Mouse (Mus musculus) liver, embryonic 15.5 days (tissue): ENCODE data around the gene Ggta1. TPM values are rescaled to one million over a fixed set of nuclear protein-coding genes. Genes with fewer than 3 reads are reported as not detected.
A peak's percentile ranks its signal among the peaks of the same experiment; 100 is the strongest.

Experiments used
- ATAC-seq: fragments of 200-750 bp; cut with Nextera tagmentation; 2 replicates; pipeline ENCODE4 v1.8.0; 2017; ENCODE audit warnings: moderate number of reproducible peaks, mild to moderate bottlenecking, moderate library complexity; ENCODE audit not compliant: insufficient read depth
- H3K27ac ChIP-seq: fragments of 300-500 bp; sonication (generic); replicated peaks from 2 replicates; pipeline ENCODE4 v1.5.1; 2015; ENCODE audit warnings: mild to moderate bottlenecking, inconsistent platforms
- H3K27me3 ChIP-seq: fragments of 300-500 bp; sonication (generic); 2 replicates; pipeline ENCODE4 v1.6.1; 2015; ENCODE audit warnings: mild to moderate bottlenecking, inconsistent platforms
- H3K36me3 ChIP-seq: fragments of 300-500 bp; sonication (generic); replicated peaks from 2 replicates; pipeline ENCODE4 v1.6.1; 2015; ENCODE audit warnings: moderate library complexity, mild to moderate bottlenecking, inconsistent platforms
- H3K4me1 ChIP-seq: fragments of 300-500 bp; sonication (generic); replicated peaks from 2 replicates; pipeline ENCODE4 v1.6.1; 2015; ENCODE audit warnings: inconsistent platforms
- H3K4me2 ChIP-seq: fragments of 300-500 bp; sonication (generic); 2 replicates; pipeline ENCODE4 v1.6.1; 2015; ENCODE audit warnings: moderate library complexity, mild to moderate bottlenecking, inconsistent platforms
- H3K4me3 ChIP-seq: fragments of 300-500 bp; sonication (generic); replicated peaks from 2 replicates; pipeline ENCODE4 v1.5.1; 2015; ENCODE audit warnings: mild to moderate bottlenecking, inconsistent platforms
- H3K9ac ChIP-seq: fragments of 300-500 bp; sonication (generic); 2 replicates; pipeline ENCODE4 v1.6.1; 2015; ENCODE audit warnings: moderate library complexity, mild to moderate bottlenecking, inconsistent platforms
- H3K9me3 ChIP-seq: fragments of 300-500 bp; sonication (generic); replicated peaks from 2 replicates; pipeline ENCODE4 v1.6.1; 2016; ENCODE audit warnings: inconsistent platforms
- WGBS: fragments of 180-500 bp; shearing (Covaris S2); methylation state at CpG from one replicate; pipeline ENCODE4 v1.1.7; 2015; ENCODE audit warnings: mixed read lengths; ENCODE audit not compliant: insufficient replicate concordance; 5-methylcytosine and 5-hydroxymethylcytosine counted together
- polyA plus RNA-seq: library from polyadenylated mRNA; unstranded; fragments of >200 nt; fragmentation: Nextera tagmentation; extraction: Ambion mirVana; gene quantifications from 2 replicates; pipeline ENCODE4 v1.2.1, GENCODE M21; 2015

Ggta1 gene
- polyA plus RNA-seq, 1 experiment from 2014 or later, result 9.0 TPM

DNA sequence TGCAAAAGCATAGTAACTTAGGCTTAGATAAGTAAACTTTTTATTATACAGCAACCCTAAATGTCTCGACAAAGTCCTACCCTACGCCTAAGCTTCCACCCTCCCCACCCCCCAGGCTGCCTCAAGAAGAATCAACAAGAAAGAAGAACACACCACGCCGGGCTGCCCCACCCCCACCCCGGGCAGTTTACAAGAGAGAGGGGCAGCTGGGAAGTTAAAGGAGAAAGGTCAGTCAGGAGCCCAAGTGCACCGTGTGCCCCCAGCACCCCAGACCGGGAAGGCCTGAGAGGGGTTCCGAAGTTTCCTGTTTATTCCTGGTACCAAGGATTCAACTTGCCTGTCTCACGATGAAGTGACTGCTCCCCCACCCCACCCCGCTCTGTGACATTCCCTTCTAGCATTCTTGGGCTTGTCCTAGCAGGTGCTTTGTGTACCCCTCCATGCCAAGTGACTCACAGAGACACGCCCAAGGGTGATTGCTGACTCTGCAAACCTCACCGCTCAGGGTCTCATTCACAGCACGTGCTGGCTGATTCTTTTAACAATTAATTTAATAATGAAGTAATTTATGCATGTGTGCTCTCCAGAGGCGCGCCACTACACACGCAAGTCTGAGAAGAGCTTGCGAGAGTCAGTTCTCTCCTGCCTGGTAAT, 27.6 kb upstream of the Ggta1 start:
- peak overlapping the region; percentile 41 for H3K4me2 ChIP-seq
- WGBS, result 35% methylated on average over 17 of the region's 17 CpGs
- no peak for ATAC-seq
- no peaks in the 10 kb centered on the region for H3K36me3 ChIP-seq
- no peak overlapping the region for H3K27ac ChIP-seq
- no peaks in the 10 kb centered on the region for H3K27me3 ChIP-seq
- H3K4me3 ChIP-seq, result no peak overlapping the region
- no peak overlapping the region for H3K9ac ChIP-seq
- peaks cover 21% of the 10 kb centered on the region for H3K4me1 ChIP-seq
- no peaks in the 10 kb centered on the region for H3K9me3 ChIP-seq

GRCm38 (mm10) chr2:35487700-35488099, 24.7 kb upstream of the Ggta1 start:
- no peak for ATAC-seq
- 62% methylated on average over 3 of the region's 3 CpGs for WGBS

GRCm38 (mm10) chr2:35486981-35487655, 24.1 kb upstream of the Ggta1 start:
- WGBS, result 12% methylated on average over 5 of the region's 5 CpGs
- Histone ChIP-seq H3K4me2 (no peak overlapping the region), H3K9me3 (no peaks in the 10 kb centered on the region), H3K27ac (no peak overlapping the region), H3K4me1 (peaks cover 28% of the 10 kb centered on the region), H3K9ac (no peak overlapping the region), H3K36me3 (no peaks in the 10 kb centered on the region), H3K4me3 (no peak overlapping the region), H3K27me3 (no peaks in the 10 kb centered on the region)
- ATAC-seq, result no peak

More at GRCm38 (mm10) chr2:35487700-35488099, 24.7 kb upstream of the Ggta1 start:
- Histone ChIP-seq H3K9me3 (no peaks in the 10 kb centered on the region), H3K27ac (no peak overlapping the region), H3K36me3 (no peaks in the 10 kb centered on the region), H3K9ac (no peak overlapping the region), H3K4me1 (peaks cover 23% of the 10 kb centered on the region), H3K4me2 (no peak overlapping the region), H3K27me3 (no peaks in the 10 kb centered on the region), H3K4me3 (no peak overlapping the region)

GRCm38 (mm10) chr2:35484102-35484501, 21.1 kb upstream of the Ggta1 start:
- WGBS, result 65% methylated on average over 3 of the region's 3 CpGs
- peaks cover 40% of the 10 kb centered on the region for H3K4me1 ChIP-seq
- H3K27me3 ChIP-seq, result no peaks in the 10 kb centered on the region
- no peak overlapping the region for H3K9ac ChIP-seq
- no peak overlapping the region for H3K4me2 ChIP-seq
- H3K36me3 ChIP-seq, result no peaks in the 10 kb centered on the region
- ATAC-seq, result no peak
- H3K4me3 ChIP-seq, result no peak overlapping the region
- H3K27ac ChIP-seq, result no peak overlapping the region
- no peaks in the 10 kb centered on the region for H3K9me3 ChIP-seq

DNA sequence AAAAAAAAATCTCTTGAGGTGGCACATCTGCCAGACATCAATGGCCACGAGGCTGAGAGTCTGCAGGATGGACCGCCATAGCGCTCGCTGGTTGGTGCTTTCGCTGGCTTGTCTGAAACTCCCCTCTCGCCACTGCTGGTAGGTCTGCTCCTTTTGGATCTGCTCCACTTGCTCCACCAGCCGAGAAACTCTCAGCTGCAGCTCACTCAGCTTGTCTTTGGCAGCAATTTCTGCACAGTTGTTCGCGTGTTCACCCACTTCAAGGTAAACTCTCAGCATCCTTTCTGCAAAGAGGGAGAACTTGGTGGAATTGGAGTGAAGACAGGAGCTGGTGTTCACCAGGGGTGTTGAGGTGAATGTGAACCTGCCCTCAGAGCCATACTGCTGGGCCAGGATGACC, 20.4 kb upstream of the Ggta1 start:
- H3K36me3 ChIP-seq, result no peaks in the 10 kb centered on the region
- no peak for ATAC-seq
- H3K9me3 ChIP-seq, result no peaks in the 10 kb centered on the region
- H3K4me1 ChIP-seq, result peaks cover 40% of the 10 kb centered on the region
- H3K27me3 ChIP-seq, result no peaks in the 10 kb centered on the region
- no peak overlapping the region for H3K4me3 ChIP-seq
- no peak overlapping the region for H3K4me2 ChIP-seq
- H3K27ac ChIP-seq, result no peak overlapping the region
- 76% methylated on average over 9 of the region's 9 CpGs for WGBS
- H3K9ac ChIP-seq, result no peak overlapping the region

GRCm38 (mm10) chr2:35481322-35481990, 18.4 kb upstream of the Ggta1 start:
- ATAC-seq, result no peak
- no peaks in the 10 kb centered on the region for H3K9me3 ChIP-seq
- 68% methylated on average over 7 of the region's 7 CpGs for WGBS
- no peak overlapping the region for H3K4me3 ChIP-seq
- no peak overlapping the region; the same call in 1 of the 2 replicates for H3K27ac ChIP-seq
- H3K9ac ChIP-seq, result no peak overlapping the region
- H3K27me3 ChIP-seq, result no peaks in the 10 kb centered on the region
- H3K36me3 ChIP-seq, result no peaks in the 10 kb centered on the region
- H3K4me1 ChIP-seq, result peaks cover 33% of the 10 kb centered on the region
- H3K4me2 ChIP-seq, result no peak overlapping the region

DNA sequence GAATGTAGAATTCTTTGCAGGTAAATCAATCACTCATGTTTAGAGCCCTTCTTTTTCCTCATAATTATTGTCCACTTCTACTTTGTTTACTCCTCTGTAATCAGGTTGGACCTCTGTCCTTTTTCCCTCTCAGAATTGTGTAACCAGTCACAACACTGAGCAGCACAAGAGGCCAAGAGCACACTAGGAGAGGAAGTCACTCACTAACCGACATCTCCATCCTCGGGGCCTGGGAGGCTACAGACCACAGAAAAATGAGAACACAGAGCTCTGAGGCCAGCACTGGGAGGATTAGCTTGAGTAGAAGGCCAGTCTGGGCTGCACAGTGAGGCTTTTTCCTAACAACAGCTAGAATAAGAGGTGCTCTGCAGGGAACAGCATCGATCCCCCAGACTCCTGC, 17.0 kb upstream of the Ggta1 start:
- H3K27me3 ChIP-seq, result no peaks in the 10 kb centered on the region
- no peak overlapping the region for H3K9ac ChIP-seq
- peaks cover 33% of the 10 kb centered on the region for H3K4me1 ChIP-seq
- H3K27ac ChIP-seq, result peak overlapping the region; percentile 53
- H3K9me3 ChIP-seq, result no peaks in the 10 kb centered on the region
- no peak overlapping the region for H3K4me3 ChIP-seq
- H3K4me2 ChIP-seq, result no peak overlapping the region
- WGBS, result 20% methylated on average over 3 of the region's 3 CpGs
- no peaks in the 10 kb centered on the region for H3K36me3 ChIP-seq
- peak; percentile 18; the same call in 1 of the 2 replicates for ATAC-seq

- 68% methylated on average over 3 of the region's 3 CpGs for WGBS
- no peaks in the 10 kb centered on the region for H3K9me3 ChIP-seq
- peaks cover 33% of the 10 kb centered on the region for H3K4me1 ChIP-seq
- H3K4me3 ChIP-seq, result no peak overlapping the region
- H3K36me3 ChIP-seq, result no peaks in the 10 kb centered on the region
- H3K27ac ChIP-seq, result no peak overlapping the region
- no peaks in the 10 kb centered on the region for H3K27me3 ChIP-seq
- no peak overlapping the region for H3K4me2 ChIP-seq
- H3K9ac ChIP-seq, result no peak overlapping the region
- ATAC-seq, result no peak
Measured at GRCm38 (mm10) chr2:35478812-35479122, 15.7 kb upstream of the Ggta1 start.

GRCm38 (mm10) chr2:35477999-35478811, 15.2 kb upstream of the Ggta1 start:
- no peaks in the 10 kb centered on the region for H3K27me3 ChIP-seq
- no peak overlapping the region for H3K4me2 ChIP-seq
- peaks cover 30% of the 10 kb centered on the region for H3K4me1 ChIP-seq
- H3K4me3 ChIP-seq, result no peak overlapping the region
- H3K9me3 ChIP-seq, result no peaks in the 10 kb centered on the region
- 69% methylated on average over 10 of the region's 10 CpGs for WGBS
- no peak for ATAC-seq
- H3K27ac ChIP-seq, result no peak overlapping the region
- no peaks in the 10 kb centered on the region for H3K36me3 ChIP-seq
- H3K9ac ChIP-seq, result no peak overlapping the region

- Histone ChIP-seq H3K4me2 (no peak overlapping the region), H3K36me3 (no peaks in the 10 kb centered on the region), H3K27me3 (no peaks in the 10 kb centered on the region), H3K9me3 (no peaks in the 10 kb centered on the region), H3K4me3 (no peak overlapping the region), H3K27ac (no peak overlapping the region), H3K9ac (no peak overlapping the region), H3K4me1 (peaks cover 22% of the 10 kb centered on the region)
- WGBS, result 78% methylated on average over 6 of the region's 6 CpGs
- ATAC-seq, result no peak
Measured at GRCm38 (mm10) chr2:35477321-35477720, 14.3 kb upstream of the Ggta1 start.

- no peak for ATAC-seq
- Histone ChIP-seq H3K9me3 (no peaks in the 10 kb centered on the region), H3K4me1 (no peaks in the 10 kb centered on the region), H3K36me3 (no peaks in the 10 kb centered on the region), H3K9ac (no peak overlapping the region), H3K4me2 (no peak overlapping the region), H3K27ac (no peak overlapping the region), H3K4me3 (no peak overlapping the region), H3K27me3 (no peaks in the 10 kb centered on the region)
- 65% methylated on average over 1 of the region's 1 CpGs for WGBS
Measured at GRCm38 (mm10) chr2:35474916-35475315, 11.9 kb upstream of the Ggta1 start.
